Mouse (Mus musculus): Measurements from ENCODE around the gene Madd. TPM values are rescaled to one million over a fixed set of nuclear protein-coding genes. Genes with fewer than 3 reads are reported as not detected.

Madd gene
- 106 TPM for polyA plus RNA-seq (2015; fragmentation: Illumina TruSeq; extraction: RNeasy Lipid Tissue Mini Kit (QIAGEN cat#74804); ENCODE audit: low read depth, low replicate concordance)

DNA sequence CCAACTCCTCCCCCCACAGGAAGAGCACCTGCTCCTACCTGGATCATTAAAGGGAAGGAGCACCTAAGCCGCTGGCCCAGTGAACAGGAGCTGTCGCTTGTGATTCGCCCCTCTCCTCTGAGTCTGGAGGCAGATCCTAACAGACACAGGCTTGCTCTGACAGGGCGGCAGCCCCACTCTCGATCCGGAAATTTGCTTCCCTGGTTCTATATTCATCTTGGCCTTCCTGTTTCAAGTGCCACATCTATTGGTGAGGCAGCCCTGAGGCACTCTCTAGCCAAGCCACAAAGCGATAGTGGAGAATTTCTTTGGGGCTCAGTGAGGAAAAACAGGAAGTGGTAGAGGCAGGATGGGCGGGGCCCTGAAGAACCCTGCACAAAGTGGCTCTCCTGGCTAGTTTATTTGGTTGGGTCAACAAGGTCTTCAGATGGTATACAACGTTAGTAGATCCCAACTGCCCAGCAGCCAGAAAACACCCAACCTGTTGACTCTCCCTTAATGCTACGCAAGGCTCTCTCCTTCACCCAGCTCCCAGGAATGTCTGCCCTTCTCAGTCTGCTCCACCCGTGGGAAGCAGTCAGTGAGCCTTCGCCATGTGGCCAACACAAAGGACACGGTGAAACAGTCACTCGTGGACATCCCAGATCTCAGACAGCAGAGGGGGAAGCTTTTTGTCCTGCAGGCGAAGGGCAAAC is at the start of gene Madd:
TSS of gene Madd (minus strand) at position 127 of the 695 bp plus-strand sequence.

DNA sequence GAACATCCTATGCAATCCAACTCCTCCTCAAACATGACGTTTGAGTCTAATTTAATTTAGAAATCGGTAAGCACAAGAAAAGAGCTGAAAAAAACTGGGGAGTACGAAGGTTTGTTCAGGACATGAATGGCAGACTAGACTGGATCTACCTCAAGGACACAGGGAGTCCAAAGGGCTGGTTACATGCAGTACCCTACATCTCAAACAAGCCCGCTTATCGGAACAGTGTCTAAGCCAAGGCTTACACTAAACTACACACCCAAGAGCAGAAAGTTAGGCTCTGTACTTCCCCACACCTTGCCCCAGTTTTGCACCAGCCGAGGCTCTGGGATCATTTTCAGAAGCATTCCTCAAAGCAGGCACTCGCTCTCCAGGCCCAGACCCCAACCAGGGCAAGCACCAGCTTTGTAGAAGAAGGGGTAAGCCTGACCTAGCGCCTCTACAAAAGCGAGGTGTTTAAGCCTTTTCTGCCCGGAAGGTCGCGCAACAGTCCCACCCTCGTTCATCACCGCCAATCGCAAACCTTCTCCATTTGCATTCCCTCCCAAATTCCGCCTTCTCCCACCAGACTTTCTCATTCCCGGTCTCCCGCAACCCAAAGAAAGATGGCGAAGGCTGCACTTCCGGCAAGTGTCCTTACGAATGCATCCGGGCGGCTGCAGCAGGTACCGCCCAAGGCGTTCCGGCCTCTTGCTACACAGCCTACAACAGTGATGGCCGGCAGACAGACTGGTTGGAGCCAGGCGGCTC is 18.8 kb upstream of the Madd start, which contains the start of the genes Nr1h3 and Acp2:
TSS of gene Nr1h3 (minus strand) at position 613 of the 750 bp plus-strand sequence.
TSS of gene Acp2 (plus strand) at position 664 of the 750 bp plus-strand sequence.

DNA sequence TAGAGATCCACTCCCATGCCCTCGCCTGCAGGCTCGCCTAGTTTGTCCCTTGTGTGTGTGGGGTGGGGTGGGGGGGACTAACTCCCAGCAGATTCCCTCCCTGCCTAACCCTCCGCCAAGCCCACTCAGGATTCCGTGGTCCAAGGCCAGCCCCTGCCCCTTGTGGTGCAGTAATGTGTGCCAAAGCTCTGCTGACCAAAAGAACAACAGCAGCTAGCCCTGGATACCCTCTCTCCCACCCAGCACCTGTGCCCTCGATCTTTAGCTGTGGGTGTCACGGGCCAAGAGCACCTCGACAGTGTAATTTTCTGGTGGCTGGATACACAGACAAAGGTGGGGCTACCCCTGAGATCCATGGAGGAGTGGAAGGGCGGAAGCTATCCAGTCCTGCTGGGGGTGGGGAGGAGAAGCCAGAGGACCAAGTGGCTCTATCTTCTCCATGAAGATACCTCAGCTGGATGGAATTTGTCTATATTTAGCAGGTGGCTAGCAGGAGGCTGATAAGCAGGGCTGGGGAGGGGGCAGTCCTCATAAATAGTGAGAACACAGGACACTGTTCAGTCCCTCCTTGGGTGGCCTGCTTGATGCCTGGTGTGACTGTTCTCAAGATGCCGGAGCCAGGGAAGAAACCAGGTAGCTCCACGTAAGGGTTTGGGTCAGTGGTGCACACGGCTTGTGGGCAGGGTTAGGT is 65.9 kb downstream of the Madd start, which contains the start of gene Mybpc3:
TSS of gene Mybpc3 (plus strand) at position 560 of the 691 bp plus-strand sequence.

Other genes with a start within 250 kb of the Madd start
- gene Celf1, start 243.5 kb downstream of the Madd start, polyA plus RNA-seq (2015; fragmentation: Illumina TruSeq; extraction: RNeasy Lipid Tissue Mini Kit (QIAGEN cat#74804); ENCODE audit: low read depth, low replicate concordance): 74.4 TPM
- 0.55 TPM for gene Rapsn, start 148.2 kb downstream of the Madd start, polyA plus RNA-seq (2015; fragmentation: Illumina TruSeq; extraction: RNeasy Lipid Tissue Mini Kit (QIAGEN cat#74804); ENCODE audit: low read depth, low replicate concordance)
- 244 TPM for gene Psmc3, start 129.8 kb downstream of the Madd start, polyA plus RNA-seq (2015; fragmentation: Illumina TruSeq; extraction: RNeasy Lipid Tissue Mini Kit (QIAGEN cat#74804); ENCODE audit: low read depth, low replicate concordance)
- gene Slc39a13, start 113.4 kb downstream of the Madd start, polyA plus RNA-seq (2015; fragmentation: Illumina TruSeq; extraction: RNeasy Lipid Tissue Mini Kit (QIAGEN cat#74804); ENCODE audit: low read depth, low replicate concordance): 28.8 TPM
- 3.6 TPM for gene Spi1, start 101.4 kb downstream of the Madd start, polyA plus RNA-seq (2015; fragmentation: Illumina TruSeq; extraction: RNeasy Lipid Tissue Mini Kit (QIAGEN cat#74804); ENCODE audit: low read depth, low replicate concordance)
- gene Mybpc3, start 65.7 kb downstream of the Madd start, polyA plus RNA-seq (2015; fragmentation: Illumina TruSeq; extraction: RNeasy Lipid Tissue Mini Kit (QIAGEN cat#74804); ENCODE audit: low read depth, low replicate concordance): 0.30 TPM
- 4.3 TPM for gene Nr1h3, start 19.0 kb upstream of the Madd start, polyA plus RNA-seq (2015; fragmentation: Illumina TruSeq; extraction: RNeasy Lipid Tissue Mini Kit (QIAGEN cat#74804); ENCODE audit: low read depth, low replicate concordance)
- gene Acp2, start 19.0 kb upstream of the Madd start, polyA plus RNA-seq (2015; fragmentation: Illumina TruSeq; extraction: RNeasy Lipid Tissue Mini Kit (QIAGEN cat#74804); ENCODE audit: low read depth, low replicate concordance): 48.5 TPM
- gene Ddb2, start 53.1 kb upstream of the Madd start, polyA plus RNA-seq (2015; fragmentation: Illumina TruSeq; extraction: RNeasy Lipid Tissue Mini Kit (QIAGEN cat#74804); ENCODE audit: low read depth, low replicate concordance): 20.8 TPM
- gene Pacsin3, start 72.1 kb upstream of the Madd start, polyA plus RNA-seq (2015; fragmentation: Illumina TruSeq; extraction: RNeasy Lipid Tissue Mini Kit (QIAGEN cat#74804); ENCODE audit: low read depth, low replicate concordance): 46.7 TPM
- gene Arfgap2, start 81.1 kb upstream of the Madd start, polyA plus RNA-seq (2015; fragmentation: Illumina TruSeq; extraction: RNeasy Lipid Tissue Mini Kit (QIAGEN cat#74804); ENCODE audit: low read depth, low replicate concordance): 60.7 TPM